Mouse (Mus musculus): Measurements from ENCODE around the gene Sema3b. TPM values are rescaled to one million over a fixed set of nuclear protein-coding genes. Genes with fewer than 3 reads are reported as not detected.

Gene Sema3b
- polyA plus RNA-seq (2014; fragmentation: Nextera tagmentation; extraction: Ambion mirVana): 6.4 and 9.5 TPM in 2 replicates

GRCm38 (mm10) chr9:107608741-107609432, at the start of gene Sema3b:
Gene Sema3b, minus strand, starts transcription at chr9:107609229.
- 40% methylated on average over 11 of the region's 12 CpGs for WGBS

DNA sequence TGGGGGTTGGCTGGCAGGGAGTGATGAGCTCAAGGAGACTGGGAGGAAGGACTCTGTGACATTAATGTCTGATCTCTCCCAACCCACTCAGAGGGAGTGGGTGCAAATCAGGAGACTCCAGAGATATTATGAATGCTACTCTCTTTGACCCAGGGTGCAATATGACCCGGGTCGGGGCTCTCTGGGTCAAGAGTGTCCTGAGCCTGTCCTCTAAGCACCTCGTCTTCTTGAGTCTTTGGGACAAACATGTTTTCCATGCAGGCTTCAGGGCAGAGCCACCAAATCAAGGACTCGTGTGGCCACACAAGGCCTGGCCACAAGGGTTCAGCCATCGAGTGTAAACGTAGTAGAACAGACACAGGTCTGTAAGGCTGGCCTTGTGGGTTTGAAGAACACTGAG, 49.1 kb upstream of the Sema3b start:
- no peak overlapping the region for H3K9ac ChIP-seq (ENCODE audit: low read depth, low read length)
- H3K4me2 ChIP-seq (replicated peaks; ENCODE audit: low read depth, low read length): no peak overlapping the region
- H3K4me1 ChIP-seq (ENCODE audit: control insufficient read depth, insufficient read depth, low read length): no peaks in the 10 kb centered on the region; the same call in 1 of the 2 replicates
- H3K36me3 ChIP-seq (ENCODE audit: control insufficient read depth, insufficient read depth, low read length): no peaks in the 10 kb centered on the region
- WGBS: 82% methylated on average over 6 of the region's 6 CpGs
- ATAC-seq (ENCODE audit: low FRiP score, low TSS enrichment): no peak
- no peaks in the 10 kb centered on the region for H3K27me3 ChIP-seq (ENCODE audit: control insufficient read depth, insufficient read depth, low read length)
- no peaks in the 10 kb centered on the region for H3K9me3 ChIP-seq (ENCODE audit: control insufficient read depth, low read length)
- no peak overlapping the region for H3K4me3 ChIP-seq (ENCODE audit: low read length)
- no peak overlapping the region for H3K27ac ChIP-seq (ENCODE audit: low read depth, low read length)

More at GRCm38 (mm10) chr9:107608741-107609432, at the start of gene Sema3b:
- Histone ChIP-seq H3K9ac (ENCODE audit: low read depth, low read length) (peak within 1 kb of the TSS; percentile 18; the same call in 1 of the 2 replicates), H3K27ac (ENCODE audit: low read depth, low read length) (no peak within 1 kb of the TSS), H3K27me3 (ENCODE audit: control insufficient read depth, insufficient read depth, low read length) (no peaks in the 10 kb centered on the region), H3K4me3 (ENCODE audit: low read length) (no peak within 1 kb of the TSS), H3K36me3 (ENCODE audit: control insufficient read depth, insufficient read depth, low read length) (peaks cover 3% of the 10 kb centered on the region; the same call in 1 of the 2 replicates), H3K9me3 (ENCODE audit: control insufficient read depth, low read length) (no peaks in the 10 kb centered on the region), H3K4me2 (replicated peaks; ENCODE audit: low read depth, low read length) (no peak within 1 kb of the TSS), H3K4me1 (ENCODE audit: control insufficient read depth, insufficient read depth, low read length) (peaks cover 61% of the 10 kb centered on the region)
- ATAC-seq (ENCODE audit: low FRiP score, low TSS enrichment): no peak

GRCm38 (mm10) chr9:107657144-107657543, 48.1 kb upstream of the Sema3b start:
- H3K27me3 ChIP-seq (ENCODE audit: control insufficient read depth, insufficient read depth, low read length): no peaks in the 10 kb centered on the region
- ATAC-seq (ENCODE audit: low FRiP score, low TSS enrichment): no peak
- H3K4me2 ChIP-seq (replicated peaks; ENCODE audit: low read depth, low read length): no peak overlapping the region
- H3K4me1 ChIP-seq (ENCODE audit: control insufficient read depth, insufficient read depth, low read length): no peaks in the 10 kb centered on the region
- no peak overlapping the region for H3K9ac ChIP-seq (ENCODE audit: low read depth, low read length)
- H3K36me3 ChIP-seq (ENCODE audit: control insufficient read depth, insufficient read depth, low read length): no peaks in the 10 kb centered on the region
- H3K4me3 ChIP-seq (ENCODE audit: low read length): no peak overlapping the region
- WGBS: 95% methylated on average over 5 of the region's 5 CpGs
- H3K9me3 ChIP-seq (ENCODE audit: control insufficient read depth, low read length): no peaks in the 10 kb centered on the region
- H3K27ac ChIP-seq (ENCODE audit: low read depth, low read length): no peak overlapping the region

GRCm38 (mm10) chr9:107654585-107654984, 45.6 kb upstream of the Sema3b start:
- H3K36me3 ChIP-seq (ENCODE audit: control insufficient read depth, insufficient read depth, low read length): no peaks in the 10 kb centered on the region
- no peak overlapping the region for H3K9ac ChIP-seq (ENCODE audit: low read depth, low read length)
- H3K4me2 ChIP-seq (replicated peaks; ENCODE audit: low read depth, low read length): no peak overlapping the region
- no peaks in the 10 kb centered on the region for H3K9me3 ChIP-seq (ENCODE audit: control insufficient read depth, low read length)
- H3K4me3 ChIP-seq (ENCODE audit: low read length): no peak overlapping the region
- no peaks in the 10 kb centered on the region for H3K27me3 ChIP-seq (ENCODE audit: control insufficient read depth, insufficient read depth, low read length)
- 83% methylated on average over 4 of the region's 4 CpGs for WGBS
- no peak for ATAC-seq (ENCODE audit: low FRiP score, low TSS enrichment)
- H3K4me1 ChIP-seq (ENCODE audit: control insufficient read depth, insufficient read depth, low read length): no peaks in the 10 kb centered on the region; the same call in 1 of the 2 replicates
- no peak overlapping the region for H3K27ac ChIP-seq (ENCODE audit: low read depth, low read length)

DNA sequence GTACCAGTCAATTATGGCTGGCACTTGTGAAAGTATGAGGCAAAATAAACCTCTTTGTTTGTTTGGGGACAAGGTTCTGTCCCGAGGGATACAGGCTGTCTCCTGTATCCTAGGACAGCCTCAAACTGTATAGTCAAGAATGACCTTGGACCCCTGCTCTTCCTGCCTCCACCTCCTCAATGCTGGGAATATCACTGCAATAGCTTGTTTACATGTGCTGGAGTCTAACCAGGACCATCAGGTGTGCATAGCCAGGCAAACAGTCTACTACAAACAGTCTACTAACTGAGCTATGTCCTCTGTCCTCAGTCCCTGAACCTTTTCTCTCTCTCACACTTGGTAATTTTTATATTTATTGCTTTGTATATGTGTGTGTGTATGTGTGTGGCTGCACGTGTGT, 44.4 kb upstream of the Sema3b start:
- Histone ChIP-seq H3K36me3 (ENCODE audit: control insufficient read depth, insufficient read depth, low read length) (no peaks in the 10 kb centered on the region), H3K4me1 (ENCODE audit: control insufficient read depth, insufficient read depth, low read length) (no peaks in the 10 kb centered on the region; the same call in 1 of the 2 replicates), H3K9me3 (ENCODE audit: control insufficient read depth, low read length) (no peaks in the 10 kb centered on the region), H3K9ac (ENCODE audit: low read depth, low read length) (no peak overlapping the region), H3K4me2 (replicated peaks; ENCODE audit: low read depth, low read length) (no peak overlapping the region), H3K27ac (ENCODE audit: low read depth, low read length) (no peak overlapping the region), H3K27me3 (ENCODE audit: control insufficient read depth, insufficient read depth, low read length) (no peaks in the 10 kb centered on the region), H3K4me3 (ENCODE audit: low read length) (no peak overlapping the region)
- 80% methylated on average over 2 of the region's 2 CpGs for WGBS
- no peak for ATAC-seq (ENCODE audit: low FRiP score, low TSS enrichment)

DNA sequence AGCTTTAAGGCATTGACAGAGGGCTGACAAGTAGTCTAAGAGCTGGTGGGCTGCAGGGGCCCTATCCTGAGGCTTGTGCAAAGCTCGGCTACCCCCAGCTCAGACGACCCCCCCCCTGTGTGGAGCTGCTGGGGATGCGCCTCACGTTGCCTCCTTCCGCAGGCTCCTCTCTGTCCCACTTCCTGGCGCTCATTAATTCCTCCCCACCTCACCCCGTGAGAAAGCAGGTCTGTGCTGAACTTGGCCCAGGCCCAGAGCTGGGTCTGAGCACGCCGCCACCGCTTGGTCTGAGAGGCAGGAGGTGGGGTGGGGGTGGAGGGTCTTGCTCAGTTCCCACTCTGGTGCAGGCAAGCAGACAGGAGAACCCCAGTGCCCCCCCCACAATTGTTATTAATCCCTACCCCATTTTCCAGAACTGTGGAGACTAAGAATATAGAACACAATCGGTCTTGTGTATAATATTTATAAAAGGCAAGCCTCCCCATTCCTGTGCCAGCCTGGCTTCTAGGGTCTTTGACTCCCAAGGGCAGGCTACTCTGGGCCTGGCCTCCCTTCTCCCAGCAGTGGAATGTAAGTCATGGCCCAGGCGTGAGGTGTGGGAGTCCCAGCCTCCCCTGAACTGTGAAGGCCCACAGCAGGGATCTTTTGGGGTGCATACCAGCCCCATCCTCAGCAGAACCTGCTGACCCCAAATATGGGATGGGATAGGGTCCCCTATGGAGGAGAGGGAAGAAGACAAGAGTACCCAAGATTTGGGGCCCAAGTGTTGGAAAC, 41.9 kb upstream of the Sema3b start:
- no peak overlapping the region for H3K4me3 ChIP-seq (ENCODE audit: low read length)
- no peak overlapping the region for H3K27ac ChIP-seq (ENCODE audit: low read depth, low read length)
- H3K27me3 ChIP-seq (ENCODE audit: control insufficient read depth, insufficient read depth, low read length): no peaks in the 10 kb centered on the region
- H3K4me2 ChIP-seq (replicated peaks; ENCODE audit: low read depth, low read length): no peak overlapping the region
- H3K9me3 ChIP-seq (ENCODE audit: control insufficient read depth, low read length): no peaks in the 10 kb centered on the region
- WGBS: 35% methylated on average over 12 of the region's 12 CpGs
- no peaks in the 10 kb centered on the region for H3K36me3 ChIP-seq (ENCODE audit: control insufficient read depth, insufficient read depth, low read length)
- ATAC-seq (ENCODE audit: low FRiP score, low TSS enrichment): no peak; the same call in 1 of the 2 replicates
- H3K4me1 ChIP-seq (ENCODE audit: control insufficient read depth, insufficient read depth, low read length): no peaks in the 10 kb centered on the region; the same call in 1 of the 2 replicates
- H3K9ac ChIP-seq (ENCODE audit: low read depth, low read length): no peak overlapping the region

GRCm38 (mm10) chr9:107650225-107650624, 41.2 kb upstream of the Sema3b start:
- H3K4me1 ChIP-seq (ENCODE audit: control insufficient read depth, insufficient read depth, low read length): peaks cover 1% of the 10 kb centered on the region; the same call in 1 of the 2 replicates
- no peaks in the 10 kb centered on the region for H3K36me3 ChIP-seq (ENCODE audit: control insufficient read depth, insufficient read depth, low read length)
- H3K9me3 ChIP-seq (ENCODE audit: control insufficient read depth, low read length): no peaks in the 10 kb centered on the region
- no peak overlapping the region for H3K27ac ChIP-seq (ENCODE audit: low read depth, low read length)
- no peak overlapping the region for H3K4me3 ChIP-seq (ENCODE audit: low read length)
- no peak for ATAC-seq (ENCODE audit: low FRiP score, low TSS enrichment)
- H3K27me3 ChIP-seq (ENCODE audit: control insufficient read depth, insufficient read depth, low read length): no peaks in the 10 kb centered on the region
- no peak overlapping the region for H3K4me2 ChIP-seq (replicated peaks; ENCODE audit: low read depth, low read length)
- WGBS: 73% methylated on average over 7 of the region's 7 CpGs
- H3K9ac ChIP-seq (ENCODE audit: low read depth, low read length): no peak overlapping the region

GRCm38 (mm10) chr9:107648767-107649166, 39.7 kb upstream of the Sema3b start:
- no peaks in the 10 kb centered on the region for H3K27me3 ChIP-seq (ENCODE audit: control insufficient read depth, insufficient read depth, low read length)
- no peaks in the 10 kb centered on the region for H3K9me3 ChIP-seq (ENCODE audit: control insufficient read depth, low read length)
- WGBS: 79% methylated on average over 3 of the region's 3 CpGs
- H3K4me2 ChIP-seq (replicated peaks; ENCODE audit: low read depth, low read length): no peak overlapping the region
- peaks cover 6% of the 10 kb centered on the region; the same call in 1 of the 2 replicates for H3K4me1 ChIP-seq (ENCODE audit: control insufficient read depth, insufficient read depth, low read length)
- ATAC-seq (ENCODE audit: low FRiP score, low TSS enrichment): no peak
- no peaks in the 10 kb centered on the region for H3K36me3 ChIP-seq (ENCODE audit: control insufficient read depth, insufficient read depth, low read length)
- H3K4me3 ChIP-seq (ENCODE audit: low read length): no peak overlapping the region
- no peak overlapping the region for H3K27ac ChIP-seq (ENCODE audit: low read depth, low read length)
- no peak overlapping the region for H3K9ac ChIP-seq (ENCODE audit: low read depth, low read length)

DNA sequence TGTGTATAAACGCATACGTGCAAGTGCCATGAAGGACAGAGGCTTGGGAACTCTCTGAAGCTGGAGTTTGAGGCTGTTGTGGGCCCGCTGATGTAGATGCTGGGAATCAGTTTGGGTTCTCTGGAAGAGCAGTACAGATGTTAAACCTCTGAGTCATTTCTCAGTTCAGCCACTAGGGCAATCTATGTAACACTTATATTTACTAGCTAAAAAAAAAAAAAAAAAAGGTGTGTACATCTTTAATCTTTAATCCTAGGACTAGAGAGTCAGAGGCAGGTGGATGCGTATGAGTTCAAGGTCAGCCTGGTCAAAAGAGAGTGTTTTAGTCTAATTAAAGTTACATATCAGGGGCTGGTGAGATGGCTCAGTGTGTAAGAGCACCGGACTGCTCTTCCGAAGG, 37.9 kb upstream of the Sema3b start:
- H3K9ac ChIP-seq (ENCODE audit: low read depth, low read length): no peak overlapping the region
- 83% methylated on average over 6 of the region's 6 CpGs for WGBS
- H3K4me1 ChIP-seq (ENCODE audit: control insufficient read depth, insufficient read depth, low read length): peaks cover 6% of the 10 kb centered on the region; the same call in 1 of the 2 replicates
- no peak overlapping the region for H3K27ac ChIP-seq (ENCODE audit: low read depth, low read length)
- H3K27me3 ChIP-seq (ENCODE audit: control insufficient read depth, insufficient read depth, low read length): no peaks in the 10 kb centered on the region
- H3K36me3 ChIP-seq (ENCODE audit: control insufficient read depth, insufficient read depth, low read length): no peaks in the 10 kb centered on the region
- no peaks in the 10 kb centered on the region for H3K9me3 ChIP-seq (ENCODE audit: control insufficient read depth, low read length)
- ATAC-seq (ENCODE audit: low FRiP score, low TSS enrichment): no peak
- H3K4me2 ChIP-seq (replicated peaks; ENCODE audit: low read depth, low read length): no peak overlapping the region
- H3K4me3 ChIP-seq (ENCODE audit: low read length): no peak overlapping the region
